Mouse (Mus musculus) erythroblast, embryonic 14.5 days (primary cell): ENCODE results near the gene Krt7.

Source experiments
- GATA1 ChIP-seq: IDR thresholded peaks from 2 replicates; pipeline ENCODE4 v1.6.1; 2012; ENCODE audit warnings: low read length, inconsistent platforms, mixed read lengths
- TAL1 ChIP-seq: IDR thresholded peaks from 3 replicates; pipeline ENCODE4 v1.6.1; 2012; ENCODE audit warnings: low read length, inconsistent platforms, mixed read lengths

DNA sequence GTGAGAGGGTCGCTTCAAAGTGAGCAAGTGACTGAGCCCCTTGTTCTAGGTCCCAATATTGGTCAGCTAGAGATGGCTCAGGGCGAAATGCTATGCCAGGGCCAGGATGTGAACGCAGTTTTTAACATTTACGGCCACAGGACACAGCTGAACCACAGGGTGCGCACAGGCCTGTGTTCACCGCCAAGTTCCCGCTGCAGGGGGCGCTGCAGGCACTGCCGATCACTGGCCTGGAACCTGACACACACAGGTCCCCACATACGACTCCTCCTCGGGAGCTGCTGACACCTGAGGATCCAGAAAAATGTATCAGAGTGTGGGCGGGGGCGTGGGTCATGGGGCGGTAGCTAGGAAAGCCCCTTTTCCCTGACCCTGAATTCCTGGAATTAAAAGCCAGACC, 48.4 kb downstream of the Krt7 start:
- TF ChIP-seq TAL1 = no peak
- no peak for TF ChIP-seq GATA1
